Mouse (Mus musculus): Measurements from ENCODE around the gene Stab2. TPM values are rescaled to one million over a fixed set of nuclear protein-coding genes. Genes with fewer than 3 reads are reported as not detected.
A peak's percentile ranks its signal among the peaks of the same experiment; 100 is the strongest.

Stab2 gene
- polyA plus RNA-seq, 1 experiment from 2014 or later, result 6.3 TPM

GRCm38 (mm10) chr10:86971680-86972502 is 35.9 kb downstream of the Stab2 start:
- ATAC-seq (ENCODE audit: insufficient read depth, low FRiP score), result no peak
- Histone ChIP-seq H3K4me1 (ENCODE audit: control insufficient read depth, insufficient read depth, low read length) (no peaks in the 10 kb centered on the region), H3K9ac (ENCODE audit: low read length) (no peak overlapping the region), H3K27me3 (ENCODE audit: control insufficient read depth, insufficient read depth, low read length) (no peaks in the 10 kb centered on the region; the same call in 1 of the 2 replicates), H3K36me3 (ENCODE audit: control insufficient read depth, insufficient read depth, low read length) (no peaks in the 10 kb centered on the region), H3K9me3 (replicated peaks; ENCODE audit: control insufficient read depth, low read length) (no peaks in the 10 kb centered on the region), H3K4me3 (replicated peaks; ENCODE audit: low read length) (no peak overlapping the region), H3K4me2 (ENCODE audit: low read depth, low read length) (peak overlapping the region; percentile 35), H3K27ac (ENCODE audit: low read length) (no peak overlapping the region)
- 25% methylated on average over 13 of the region's 13 CpGs for WGBS

GRCm38 (mm10) chr10:86969346-86969745 is 38.5 kb downstream of the Stab2 start:
- no peaks in the 10 kb centered on the region for H3K9me3 ChIP-seq (replicated peaks; ENCODE audit: control insufficient read depth, low read length)
- no peak overlapping the region for H3K9ac ChIP-seq (ENCODE audit: low read length)
- ATAC-seq (ENCODE audit: insufficient read depth, low FRiP score), result no peak
- H3K4me3 ChIP-seq (replicated peaks; ENCODE audit: low read length), result no peak overlapping the region
- no peaks in the 10 kb centered on the region for H3K27me3 ChIP-seq (ENCODE audit: control insufficient read depth, insufficient read depth, low read length)
- H3K4me1 ChIP-seq (ENCODE audit: control insufficient read depth, insufficient read depth, low read length), result no peaks in the 10 kb centered on the region
- no peak overlapping the region for H3K4me2 ChIP-seq (ENCODE audit: low read depth, low read length)
- no peaks in the 10 kb centered on the region for H3K36me3 ChIP-seq (ENCODE audit: control insufficient read depth, insufficient read depth, low read length)
- no peak overlapping the region for H3K27ac ChIP-seq (ENCODE audit: low read length)
- 71% methylated on average over 6 of the region's 6 CpGs for WGBS

GRCm38 (mm10) chr10:86961542-86962466 is 46.0 kb downstream of the Stab2 start:
- Histone ChIP-seq H3K4me3 (replicated peaks; ENCODE audit: low read length) (no peak overlapping the region), H3K27me3 (ENCODE audit: control insufficient read depth, insufficient read depth, low read length) (no peaks in the 10 kb centered on the region), H3K9me3 (replicated peaks; ENCODE audit: control insufficient read depth, low read length) (no peaks in the 10 kb centered on the region), H3K27ac (ENCODE audit: low read length) (no peak overlapping the region), H3K4me2 (ENCODE audit: low read depth, low read length) (no peak overlapping the region), H3K36me3 (ENCODE audit: control insufficient read depth, insufficient read depth, low read length) (no peaks in the 10 kb centered on the region), H3K4me1 (ENCODE audit: control insufficient read depth, insufficient read depth, low read length) (no peaks in the 10 kb centered on the region), H3K9ac (ENCODE audit: low read length) (no peak overlapping the region)
- no peak for ATAC-seq (ENCODE audit: insufficient read depth, low FRiP score)
- WGBS, result 54% methylated on average over 11 of the region's 11 CpGs

GRCm38 (mm10) chr10:86955299-86955698 is 52.5 kb downstream of the Stab2 start:
- Histone ChIP-seq H3K4me2 (ENCODE audit: low read depth, low read length) (no peak overlapping the region), H3K4me3 (replicated peaks; ENCODE audit: low read length) (no peak overlapping the region), H3K9me3 (replicated peaks; ENCODE audit: control insufficient read depth, low read length) (no peaks in the 10 kb centered on the region), H3K4me1 (ENCODE audit: control insufficient read depth, insufficient read depth, low read length) (no peaks in the 10 kb centered on the region), H3K36me3 (ENCODE audit: control insufficient read depth, insufficient read depth, low read length) (no peaks in the 10 kb centered on the region), H3K27ac (ENCODE audit: low read length) (no peak overlapping the region), H3K9ac (ENCODE audit: low read length) (no peak overlapping the region), H3K27me3 (ENCODE audit: control insufficient read depth, insufficient read depth, low read length) (no peaks in the 10 kb centered on the region)
- 91% methylated on average over 3 of the region's 3 CpGs for WGBS
- no peak for ATAC-seq (ENCODE audit: insufficient read depth, low FRiP score)

GRCm38 (mm10) chr10:86952696-86953095 is 55.1 kb downstream of the Stab2 start:
- no peak overlapping the region for H3K4me2 ChIP-seq (ENCODE audit: low read depth, low read length)
- no peak overlapping the region for H3K27ac ChIP-seq (ENCODE audit: low read length)
- H3K9me3 ChIP-seq (replicated peaks; ENCODE audit: control insufficient read depth, low read length), result no peaks in the 10 kb centered on the region
- no peak overlapping the region for H3K9ac ChIP-seq (ENCODE audit: low read length)
- no peaks in the 10 kb centered on the region for H3K36me3 ChIP-seq (ENCODE audit: control insufficient read depth, insufficient read depth, low read length)
- no peaks in the 10 kb centered on the region for H3K27me3 ChIP-seq (ENCODE audit: control insufficient read depth, insufficient read depth, low read length)
- no peaks in the 10 kb centered on the region for H3K4me1 ChIP-seq (ENCODE audit: control insufficient read depth, insufficient read depth, low read length)
- no peak for ATAC-seq (ENCODE audit: insufficient read depth, low FRiP score)
- no peak overlapping the region for H3K4me3 ChIP-seq (replicated peaks; ENCODE audit: low read length)
- 67% methylated on average over 1 of the region's 1 CpGs for WGBS

- Histone ChIP-seq H3K27me3 (ENCODE audit: control insufficient read depth, insufficient read depth, low read length) (no peaks in the 10 kb centered on the region), H3K36me3 (ENCODE audit: control insufficient read depth, insufficient read depth, low read length) (no peaks in the 10 kb centered on the region), H3K9ac (ENCODE audit: low read length) (no peak overlapping the region), H3K4me2 (ENCODE audit: low read depth, low read length) (no peak overlapping the region), H3K4me3 (replicated peaks; ENCODE audit: low read length) (no peak overlapping the region), H3K9me3 (replicated peaks; ENCODE audit: control insufficient read depth, low read length) (no peaks in the 10 kb centered on the region), H3K27ac (ENCODE audit: low read length) (no peak overlapping the region), H3K4me1 (ENCODE audit: control insufficient read depth, insufficient read depth, low read length) (0 out of 2 replicates have a peak, but pooled peaks cover 4% of the 10 kb centered on the region)
- no peak for ATAC-seq (ENCODE audit: insufficient read depth, low FRiP score)
- 88% methylated on average over 4 of the region's 4 CpGs for WGBS
Observed at GRCm38 (mm10) chr10:86950806-86951205, 57.0 kb downstream of the Stab2 start.

GRCm38 (mm10) chr10:86949886-86950285 is 57.9 kb downstream of the Stab2 start:
- Histone ChIP-seq H3K4me3 (replicated peaks; ENCODE audit: low read length) (no peak overlapping the region), H3K4me2 (ENCODE audit: low read depth, low read length) (no peak overlapping the region), H3K4me1 (ENCODE audit: control insufficient read depth, insufficient read depth, low read length) (0 out of 2 replicates have a peak, but pooled peaks cover 4% of the 10 kb centered on the region), H3K27me3 (ENCODE audit: control insufficient read depth, insufficient read depth, low read length) (no peaks in the 10 kb centered on the region), H3K27ac (ENCODE audit: low read length) (no peak overlapping the region), H3K9ac (ENCODE audit: low read length) (no peak overlapping the region), H3K36me3 (ENCODE audit: control insufficient read depth, insufficient read depth, low read length) (no peaks in the 10 kb centered on the region), H3K9me3 (replicated peaks; ENCODE audit: control insufficient read depth, low read length) (no peaks in the 10 kb centered on the region)
- ATAC-seq (ENCODE audit: insufficient read depth, low FRiP score), result no peak
- 72% methylated on average over 4 of the region's 4 CpGs for WGBS

GRCm38 (mm10) chr10:86947541-86947940 is 60.3 kb downstream of the Stab2 start:
- peak; percentile 62; the same call in 1 of the 2 replicates for ATAC-seq (ENCODE audit: insufficient read depth, low FRiP score)
- Histone ChIP-seq H3K9ac (ENCODE audit: low read length) (no peak overlapping the region), H3K36me3 (ENCODE audit: control insufficient read depth, insufficient read depth, low read length) (no peaks in the 10 kb centered on the region), H3K4me3 (replicated peaks; ENCODE audit: low read length) (no peak overlapping the region), H3K4me1 (ENCODE audit: control insufficient read depth, insufficient read depth, low read length) (0 out of 2 replicates have a peak, but pooled peaks cover 4% of the 10 kb centered on the region), H3K27me3 (ENCODE audit: control insufficient read depth, insufficient read depth, low read length) (no peaks in the 10 kb centered on the region), H3K27ac (ENCODE audit: low read length) (no peak overlapping the region), H3K4me2 (ENCODE audit: low read depth, low read length) (peak overlapping the region; percentile 29; the same call in 1 of the 2 replicates), H3K9me3 (replicated peaks; ENCODE audit: control insufficient read depth, low read length) (no peaks in the 10 kb centered on the region)
- 47% methylated on average over 2 of the region's 2 CpGs for WGBS

GRCm38 (mm10) chr10:86940591-86940990 is 67.2 kb downstream of the Stab2 start:
- Histone ChIP-seq H3K36me3 (ENCODE audit: control insufficient read depth, insufficient read depth, low read length) (no peaks in the 10 kb centered on the region), H3K4me2 (ENCODE audit: low read depth, low read length) (no peak overlapping the region), H3K4me1 (ENCODE audit: control insufficient read depth, insufficient read depth, low read length) (no peaks in the 10 kb centered on the region), H3K9me3 (replicated peaks; ENCODE audit: control insufficient read depth, low read length) (no peaks in the 10 kb centered on the region), H3K27me3 (ENCODE audit: control insufficient read depth, insufficient read depth, low read length) (no peaks in the 10 kb centered on the region), H3K27ac (ENCODE audit: low read length) (no peak overlapping the region), H3K9ac (ENCODE audit: low read length) (no peak overlapping the region), H3K4me3 (replicated peaks; ENCODE audit: low read length) (no peak overlapping the region)
- ATAC-seq (ENCODE audit: insufficient read depth, low FRiP score), result no peak
- WGBS, result 94% methylated on average over 4 of the region's 4 CpGs

All from stomach, embryonic 16.5 days (tissue).